Mouse (Mus musculus) R1 (cell line): ENCODE data around the gene Rnf115.
"Not testable (repeated sequence)": the region's sequence is repeated elsewhere in the genome, so short reads cannot be mapped to it uniquely, and the experiment has no call there.

ENCODE experiments used
- DNase-seq: peaks from one replicate; pipeline ENCODE4 v3.0.0-alpha.2; 2018; ENCODE audit warnings: low read depth, low spot score

Rnf115 gene

GRCm38 (mm10) chr3:96707903-96708683, 19.4 kb upstream of the Rnf115 start, which contains the start of gene Nudt17:
Gene Nudt17, minus strand, starts transcription at chr3:96708562.
- DNase-seq, result peak; percentile 70

- DNase-seq, result no peak
Measured at GRCm38 (mm10) chr3:96708684-96709064, 18.8 kb upstream of the Rnf115 start.

DNA sequence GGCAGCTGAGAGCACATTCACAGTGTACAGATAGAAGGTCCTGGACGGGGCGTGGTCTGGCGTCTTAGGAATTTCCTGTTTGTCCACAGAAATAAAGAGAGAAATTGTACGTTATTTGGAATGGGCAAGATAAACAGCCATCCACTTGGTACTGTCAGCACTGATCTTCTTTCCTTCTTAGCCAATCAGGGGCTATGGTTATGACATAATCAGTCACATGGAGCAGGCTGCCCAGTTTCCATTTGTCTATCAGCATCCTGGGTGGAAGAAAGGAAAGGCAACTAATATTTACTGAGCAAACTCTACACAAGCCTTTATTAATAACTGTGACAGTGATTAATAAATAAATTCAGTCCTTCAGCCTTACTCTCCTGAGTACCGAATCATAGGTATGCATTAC, 13.2 kb upstream of the Rnf115 start:
- no peak for DNase-seq

GRCm38 (mm10) chr3:96715854-96716253, 11.6 kb upstream of the Rnf115 start:
- DNase-seq, result no peak

DNA sequence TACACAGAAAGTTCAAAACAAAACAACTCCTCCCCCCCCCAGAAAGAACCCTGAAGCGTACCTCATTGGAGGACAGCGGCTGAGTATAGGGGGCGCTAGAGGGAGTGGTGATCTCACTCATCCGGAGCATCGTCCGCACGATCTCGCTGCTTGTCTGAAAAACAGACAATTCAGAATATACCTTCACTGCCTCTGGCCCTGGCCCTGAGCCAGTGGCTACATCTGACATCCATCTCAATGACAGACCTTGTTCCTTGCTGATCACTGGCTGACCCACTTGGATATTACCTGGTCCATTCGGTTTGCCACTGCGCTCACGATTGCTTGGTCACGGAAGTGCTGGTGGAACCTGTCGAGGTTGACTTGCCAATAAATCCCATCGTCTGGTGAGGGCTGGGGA, 8.3 kb upstream of the Rnf115 start:
- DNase-seq, result peak; percentile 85

DNA sequence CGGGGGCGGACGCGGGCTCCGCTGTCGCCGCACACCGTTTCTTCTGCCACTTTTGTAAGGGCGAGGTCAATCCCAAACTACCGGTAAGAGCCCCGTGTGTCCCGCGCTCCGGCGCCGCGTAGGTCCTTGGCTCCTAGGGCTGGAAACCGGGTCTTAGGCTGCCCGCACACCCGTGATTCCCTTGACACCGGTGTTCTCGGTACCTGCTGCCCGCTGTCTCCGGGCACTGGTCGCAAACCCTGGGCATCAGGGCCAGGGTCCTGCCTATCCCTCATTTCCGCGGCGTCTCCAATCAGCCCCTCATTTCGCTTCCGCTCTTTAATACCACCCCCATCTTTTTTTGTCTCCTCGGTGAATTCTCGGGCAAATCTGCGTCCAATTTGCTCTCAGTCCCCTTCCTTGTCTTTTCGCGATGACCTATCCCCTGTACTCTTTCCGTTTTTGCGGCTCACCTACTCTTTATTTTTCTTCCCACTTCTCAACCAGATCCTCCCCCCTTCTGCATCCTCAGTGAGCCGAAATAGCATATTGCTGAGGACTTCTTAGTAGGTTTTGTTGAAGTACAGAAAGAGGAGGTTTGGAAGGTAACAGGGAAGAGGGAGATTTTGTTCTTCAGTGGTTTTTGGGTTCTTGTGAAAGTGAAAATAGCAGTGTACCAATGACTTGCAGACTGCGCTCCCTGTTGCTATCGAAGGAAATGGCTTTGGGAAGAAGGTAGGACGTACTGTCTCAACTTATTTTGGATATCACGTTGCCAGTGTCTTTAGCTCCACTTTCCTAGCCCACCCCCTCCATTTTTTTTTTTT, 567 bp downstream of the Rnf115 start:
- DNase-seq, result peak; percentile 49

- DNase-seq, result no peak
Measured at GRCm38 (mm10) chr3:96728634-96729402, 1.4 kb downstream of the Rnf115 start.

DNA sequence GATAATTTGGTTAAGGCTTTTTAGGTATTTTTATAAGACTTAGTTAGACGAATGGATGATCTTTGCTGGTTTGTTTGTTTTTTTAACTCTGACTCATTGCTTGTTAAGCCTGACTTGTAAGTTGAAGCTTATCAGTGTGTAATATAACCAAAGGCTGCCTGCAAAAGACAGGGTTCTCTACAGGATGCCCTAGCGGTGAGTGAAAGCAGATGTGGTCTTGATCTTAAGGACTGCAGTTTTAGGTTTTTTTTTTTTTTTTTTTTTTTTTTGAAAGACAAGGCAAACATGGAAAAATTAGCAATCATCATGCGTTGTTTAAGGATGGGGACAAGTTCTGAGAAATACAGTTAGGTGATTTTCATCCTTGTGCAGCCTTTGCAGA, 1.9 kb downstream of the Rnf115 start:
- peak; percentile 23 for DNase-seq

DNA sequence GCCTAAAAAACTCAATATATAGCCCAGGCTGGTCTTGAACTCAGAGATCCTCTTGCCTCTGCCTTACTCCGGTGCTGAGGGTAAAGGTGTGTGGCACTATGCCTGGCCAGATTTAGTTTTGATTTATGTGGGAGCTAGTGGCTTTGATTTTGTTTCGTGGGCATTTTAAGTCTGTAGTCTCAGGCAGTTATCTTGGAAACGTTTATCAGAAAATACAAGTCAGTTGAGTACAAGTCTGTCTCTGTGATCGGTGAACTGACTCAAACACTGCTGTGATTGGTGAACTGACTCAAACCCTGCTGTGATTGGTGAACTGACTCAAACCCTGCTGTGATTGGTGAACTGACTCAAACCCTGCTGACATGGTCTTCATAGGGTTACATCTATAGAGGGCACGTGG, 3.3 kb downstream of the Rnf115 start:
- DNase-seq, result peak; percentile 20

DNA sequence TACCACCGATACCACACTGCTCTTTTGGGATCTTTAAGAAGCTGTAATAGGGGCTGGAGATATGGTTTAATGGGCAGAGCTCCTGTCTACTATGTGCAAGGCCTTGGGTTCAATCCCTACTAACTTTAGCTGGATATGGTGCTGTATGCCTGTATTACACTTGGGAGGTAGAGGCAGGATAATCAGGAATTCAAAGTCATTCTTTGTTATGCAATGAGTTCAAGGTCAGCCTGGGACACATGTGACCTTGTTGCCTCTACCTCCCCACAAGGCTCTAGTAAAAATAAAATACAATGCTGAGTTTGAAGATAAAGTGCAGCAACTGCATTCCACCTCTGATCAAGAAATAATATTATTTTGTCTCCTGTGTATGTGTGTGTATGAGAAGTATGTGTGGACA, 6.5 kb downstream of the Rnf115 start:
- DNase-seq, result peak; percentile 46

DNA sequence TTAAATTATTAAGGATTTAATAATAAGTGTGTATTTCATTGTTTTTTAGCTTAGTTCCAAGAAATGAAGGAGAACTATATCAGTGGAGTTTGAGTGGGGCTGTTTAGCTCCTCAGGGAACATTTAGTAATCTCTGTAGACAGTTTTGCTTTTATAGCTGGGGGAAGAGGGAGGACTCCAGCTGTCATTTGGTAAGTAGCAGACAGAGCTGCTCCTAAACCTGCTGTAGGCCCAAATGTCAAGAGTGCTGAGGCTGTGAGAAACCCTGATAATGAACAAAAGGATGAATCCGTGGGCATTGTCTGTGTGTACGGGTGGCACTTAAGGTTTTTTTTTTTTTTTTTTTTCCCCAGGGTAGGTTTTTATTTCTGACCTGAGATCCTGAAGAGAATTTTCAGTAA, 7.7 kb downstream of the Rnf115 start:
- DNase-seq, result no peak

DNA sequence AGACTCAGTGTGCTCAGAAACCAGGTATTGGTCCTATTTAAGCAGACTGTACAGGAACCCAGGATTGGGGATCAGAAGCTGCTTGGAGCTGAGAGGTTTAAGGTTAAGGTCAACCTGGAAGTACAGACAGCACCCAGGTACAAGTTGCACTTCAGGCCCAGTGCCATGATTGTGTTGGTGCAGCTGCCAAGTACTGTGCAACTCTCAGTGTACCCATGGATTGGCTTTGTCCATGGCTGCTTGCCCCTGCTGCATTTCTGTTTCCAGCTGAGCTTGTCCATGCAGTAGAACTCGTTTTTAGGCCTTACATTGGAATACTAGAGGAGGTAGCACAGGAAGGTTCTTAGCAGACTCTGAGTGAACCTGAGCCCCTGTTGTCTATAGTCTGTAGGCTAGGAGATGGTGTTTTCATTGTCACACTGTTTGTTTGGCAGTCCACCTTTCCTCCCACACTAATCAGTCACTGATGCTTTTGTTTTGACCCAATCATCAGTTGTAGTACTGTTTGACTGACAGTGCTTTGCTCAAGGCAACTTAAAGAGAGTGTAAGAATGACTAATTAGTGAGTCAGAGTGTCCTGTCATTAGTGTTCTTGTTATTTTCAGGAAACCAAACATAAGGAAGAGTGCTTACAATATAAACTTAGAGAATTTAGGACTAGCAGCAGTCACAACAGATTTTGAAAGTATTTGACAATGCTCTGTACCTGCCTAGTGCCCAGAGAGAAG, 9.7 kb downstream of the Rnf115 start:
- no peak for DNase-seq

- peak; percentile 33 for DNase-seq
Measured at GRCm38 (mm10) chr3:96737995-96738394, 10.5 kb downstream of the Rnf115 start.

GRCm38 (mm10) chr3:96740279-96740678, 12.8 kb downstream of the Rnf115 start:
- not testable (repeated sequence) for DNase-seq

GRCm38 (mm10) chr3:96744348-96744747, 16.9 kb downstream of the Rnf115 start:
- DNase-seq, result no peak

- no peak for DNase-seq
Measured at GRCm38 (mm10) chr3:96746829-96747228, 19.4 kb downstream of the Rnf115 start.

GRCm38 (mm10) chr3:96755935-96756334, 28.5 kb downstream of the Rnf115 start:
- no peak for DNase-seq

GRCm38 (mm10) chr3:96757691-96758090, 30.2 kb downstream of the Rnf115 start:
- peak; percentile 68 for DNase-seq

- no peak for DNase-seq
Measured at GRCm38 (mm10) chr3:96759695-96760094, 32.2 kb downstream of the Rnf115 start.

DNA sequence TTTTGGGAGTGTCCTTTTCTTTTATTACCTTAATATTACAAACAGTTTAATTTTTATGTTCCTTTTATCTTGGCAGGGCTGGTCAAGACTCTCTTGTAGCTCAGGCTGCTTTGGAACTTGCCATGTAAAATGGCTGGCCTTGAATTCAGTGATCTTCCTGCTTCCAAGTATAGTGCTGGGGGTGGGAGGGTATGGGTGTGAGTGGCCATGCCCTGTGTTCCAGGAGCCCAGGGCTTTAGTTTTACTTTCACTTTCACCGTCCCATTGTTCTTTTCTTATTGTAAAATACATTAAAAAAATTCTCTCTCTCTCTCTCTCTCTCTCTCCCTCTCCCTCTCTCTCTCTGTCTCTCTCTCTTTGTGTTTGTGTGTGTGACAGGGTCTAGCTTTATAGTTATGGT, 37.1 kb downstream of the Rnf115 start:
- DNase-seq, result no peak

- no peak for DNase-seq
Measured at GRCm38 (mm10) chr3:96769971-96770370, 42.5 kb downstream of the Rnf115 start.
